Mouse (Mus musculus) adipocyte (in vitro differentiated cells): ENCODE measurements around the gene Wdr61.
A peak's percentile ranks its signal among the peaks of the same experiment; 100 is the strongest.
"Not testable (repeated sequence)": the region's sequence is repeated elsewhere in the genome, so short reads cannot be mapped to it uniquely, and the experiment has no call there.

Source experiments
- DNase-seq: peaks from one replicate; pipeline ENCODE4 v3.0.0-alpha.2; 2016; ENCODE audit warnings: low spot score

Gene Wdr61

DNA sequence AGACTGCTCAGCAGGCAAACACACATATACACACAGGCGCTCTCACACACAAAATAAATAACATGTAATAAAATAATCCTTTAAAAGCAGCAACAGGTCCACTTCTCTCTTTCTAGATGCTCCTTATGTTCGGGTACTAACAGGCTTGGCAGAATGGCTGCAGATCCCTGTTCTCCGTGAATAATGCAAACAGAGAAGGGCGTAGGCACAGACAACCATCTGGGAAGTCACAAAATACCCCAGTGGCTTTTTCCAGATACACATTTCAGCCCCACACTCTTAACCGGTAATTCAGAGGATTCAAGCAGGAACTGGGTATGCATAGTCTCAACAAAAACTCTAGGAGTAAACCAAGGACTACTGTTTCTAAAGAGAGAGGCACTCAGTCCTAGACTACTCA lies 8.0 kb downstream of the Wdr61 start:
- no peak for DNase-seq

DNA sequence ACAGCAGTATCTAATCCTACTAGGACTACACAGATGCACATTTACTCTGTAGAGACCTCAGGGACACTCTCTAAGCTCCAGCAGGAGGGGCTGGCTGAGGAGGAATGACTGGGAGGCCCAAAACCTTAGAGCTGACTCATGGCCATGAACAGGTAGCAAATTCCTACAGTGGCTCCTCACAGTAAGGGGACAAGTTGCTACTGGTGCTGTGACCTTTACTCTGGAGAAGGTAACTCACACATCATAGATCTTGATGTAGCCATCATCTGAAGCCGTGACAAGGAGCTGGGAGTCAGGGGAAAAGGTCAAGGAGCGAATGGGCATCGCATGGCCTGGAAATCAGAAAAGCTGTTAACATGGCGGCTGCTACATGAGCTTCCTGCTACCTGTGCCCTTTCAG lies 11.7 kb downstream of the Wdr61 start:
- no peak for DNase-seq

DNA sequence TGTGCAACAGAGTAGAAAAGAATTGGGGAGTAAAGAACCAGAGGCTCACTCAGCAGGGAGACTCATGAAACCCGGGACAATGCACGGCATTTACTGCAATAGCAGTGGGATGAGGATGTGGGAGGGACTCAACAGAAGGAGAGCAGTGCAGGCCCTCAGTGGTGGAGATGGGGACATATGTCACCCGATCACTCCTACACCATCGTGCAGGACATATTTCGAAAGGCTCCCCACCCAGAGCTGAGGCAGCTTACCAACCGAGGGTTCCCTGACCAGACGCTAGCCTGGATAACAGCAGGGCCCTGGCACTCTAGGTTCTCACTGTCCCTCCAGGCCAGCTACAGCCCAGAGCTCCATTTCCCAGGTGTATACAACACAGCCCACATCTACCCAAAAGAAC lies 12.2 kb downstream of the Wdr61 start:
- DNase-seq: no peak

DNA sequence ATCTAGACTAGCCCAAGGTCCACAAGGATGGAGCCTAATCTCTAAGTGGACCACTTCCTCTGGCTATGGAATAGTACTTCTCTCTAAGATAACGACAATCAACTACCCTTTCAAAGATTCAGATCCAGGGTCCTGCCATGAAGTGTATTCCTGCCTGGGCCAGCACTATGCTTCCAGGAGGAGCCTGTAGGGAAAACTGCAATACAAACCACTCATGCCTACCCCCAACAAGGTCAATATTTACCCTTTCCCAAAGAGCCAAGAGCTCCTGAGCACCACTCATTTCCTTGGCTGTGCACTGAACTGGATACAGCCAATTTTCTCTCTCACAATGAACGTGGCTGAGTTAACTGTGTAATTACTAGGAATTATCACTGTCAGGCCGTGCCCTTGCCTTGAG lies 16.8 kb downstream of the Wdr61 start:
- no peak for DNase-seq

DNA sequence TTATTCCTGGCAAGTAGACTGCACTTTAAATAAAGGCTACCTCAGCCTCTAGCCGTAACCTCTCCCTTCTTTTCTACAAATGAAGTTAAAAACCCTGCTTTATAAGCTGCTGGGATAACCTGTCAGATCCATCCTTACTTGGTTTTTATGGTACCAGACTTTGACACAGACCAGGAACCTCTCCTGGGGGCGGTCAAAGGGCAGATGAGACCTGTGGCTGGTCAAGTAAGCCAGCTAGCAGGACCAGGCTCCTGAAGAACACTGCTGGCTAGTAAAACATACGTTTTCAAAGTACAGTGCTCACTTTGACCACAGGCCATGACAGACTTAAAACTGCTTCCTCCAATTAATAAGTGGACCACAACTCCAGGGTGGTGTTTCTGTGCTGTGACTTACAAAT lies 18.5 kb downstream of the Wdr61 start:
- no peak for DNase-seq

DNA sequence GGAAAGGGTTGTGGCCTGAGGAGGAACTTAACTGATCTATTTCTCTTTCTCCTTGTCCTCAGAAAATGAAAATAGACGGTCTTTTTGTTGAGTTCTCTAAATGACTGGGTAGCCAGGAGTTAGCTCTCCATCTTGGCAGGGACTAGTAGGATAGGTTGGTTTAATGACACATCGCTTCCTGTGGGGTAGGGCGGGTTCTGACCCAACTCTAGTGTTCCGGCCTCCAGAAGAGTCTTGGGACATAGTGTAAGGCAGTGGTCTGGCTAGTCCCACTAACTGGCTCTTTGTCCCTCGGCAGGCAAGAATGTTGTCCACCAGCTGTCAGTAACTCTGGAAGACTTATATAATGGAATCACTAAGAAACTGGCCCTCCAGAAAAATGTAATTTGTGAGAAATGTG lies 26.2 kb downstream of the Wdr61 start:
- no peak for DNase-seq

DNA sequence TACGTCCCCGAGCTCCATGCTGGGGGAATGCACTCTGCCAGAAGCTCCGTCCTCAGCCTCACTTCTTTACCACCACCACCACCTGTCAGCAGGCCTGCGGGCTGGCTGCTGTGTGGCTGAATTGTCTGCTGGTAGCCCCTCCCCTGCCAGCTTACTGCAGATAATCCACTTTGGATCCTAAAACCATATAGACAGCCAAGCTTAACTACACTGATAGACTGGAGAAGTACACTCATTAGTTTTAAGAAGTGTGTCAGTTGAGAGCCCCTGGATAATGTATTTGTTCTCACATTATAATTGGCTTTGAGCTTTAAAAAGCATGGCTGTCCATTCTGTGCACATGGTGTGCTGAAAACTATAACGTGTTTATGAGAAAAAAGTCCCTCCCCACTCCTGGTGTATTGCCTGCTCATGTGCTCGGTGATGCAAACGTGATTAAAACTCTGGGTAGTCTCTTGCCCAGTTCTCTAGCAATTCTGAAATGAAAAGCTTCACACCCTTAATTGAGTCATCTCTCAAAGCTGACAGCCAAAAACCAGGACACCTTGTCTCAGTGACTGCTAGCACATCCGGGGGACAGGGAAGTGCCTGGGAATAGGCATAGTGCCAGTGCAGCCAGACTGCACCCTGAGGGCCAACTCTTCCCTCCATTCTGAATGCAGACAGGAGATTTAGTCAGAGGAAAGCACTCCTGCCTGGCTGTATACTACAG lies 26.9 kb downstream of the Wdr61 start:
- DNase-seq: peak; percentile 40

DNA sequence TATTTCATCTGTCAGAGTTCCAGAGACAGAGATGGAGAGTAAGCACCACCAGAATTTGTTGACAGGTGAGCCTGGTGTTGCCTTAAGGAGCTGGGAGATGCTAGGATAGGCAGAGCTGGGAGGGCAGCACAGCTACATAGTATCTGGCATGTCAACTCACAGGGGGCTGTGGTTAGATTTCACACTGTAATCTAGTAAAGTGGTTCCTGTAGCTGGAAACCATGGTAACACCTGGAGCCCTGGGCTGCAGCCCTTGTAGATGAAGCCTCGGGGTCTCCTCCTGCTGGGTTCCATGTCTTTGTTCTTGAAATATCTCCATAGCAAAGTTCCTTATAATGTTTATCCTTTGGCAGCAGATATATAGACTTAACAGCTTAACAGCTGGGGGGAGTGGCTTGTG lies 28.8 kb downstream of the Wdr61 start:
- DNase-seq: no peak

DNA sequence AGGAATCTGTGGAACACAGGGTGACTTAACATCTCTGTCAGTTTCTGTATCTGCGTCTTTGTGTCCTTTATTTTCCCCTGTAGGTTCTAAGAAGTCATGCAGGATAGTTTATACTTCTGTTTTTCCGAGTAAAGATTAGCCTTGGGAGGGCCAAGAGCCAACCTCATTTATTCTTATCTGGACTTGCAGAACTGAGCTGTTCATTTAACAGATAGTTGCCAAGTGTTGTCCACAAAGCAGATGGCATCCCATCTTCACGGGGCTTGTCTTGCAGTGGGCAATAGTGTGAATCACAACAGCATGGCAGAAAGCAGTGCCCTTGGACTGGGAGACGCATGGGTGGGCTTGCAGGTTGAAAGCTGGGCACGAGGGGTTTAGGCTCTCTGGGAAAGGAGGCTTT lies 30.0 kb downstream of the Wdr61 start:
- no peak for DNase-seq

DNA sequence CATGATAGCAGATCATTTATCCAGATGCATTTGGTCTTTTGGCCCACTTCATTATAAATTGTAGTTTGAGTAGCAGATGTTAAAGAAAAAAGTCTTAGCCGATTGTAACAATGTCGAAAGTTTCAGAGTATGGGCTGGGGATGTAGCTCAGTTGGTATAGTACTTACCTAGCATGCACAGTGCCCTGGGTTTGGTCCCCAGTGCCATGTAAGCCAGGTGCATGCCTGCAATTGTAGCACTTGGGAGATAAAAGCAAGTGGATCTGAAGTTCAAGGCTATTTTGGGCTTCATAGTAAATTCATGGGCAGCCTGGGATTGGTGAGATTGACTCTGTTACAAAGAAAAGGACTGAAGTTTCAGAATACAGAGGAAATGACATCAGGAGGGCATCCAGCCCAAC lies 31.7 kb downstream of the Wdr61 start:
- no peak for DNase-seq

DNA sequence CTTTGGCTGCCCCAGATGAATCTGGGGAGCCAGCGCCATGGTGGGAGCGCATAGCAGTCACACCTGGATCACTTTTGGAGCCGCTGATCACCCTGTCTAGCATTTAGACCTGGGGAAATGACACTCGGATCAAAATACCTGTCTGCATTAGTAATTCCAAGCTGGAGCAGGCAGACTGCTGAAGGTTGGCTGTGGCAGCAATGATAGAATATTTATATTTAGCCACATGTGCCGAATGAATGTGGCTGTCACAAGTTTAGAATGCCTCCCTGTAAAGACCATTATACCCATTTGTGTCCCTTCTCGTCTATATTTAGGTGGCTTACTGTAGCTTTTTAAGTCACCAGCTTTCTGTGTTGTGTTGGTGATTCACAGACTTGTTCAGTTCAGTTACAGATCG lies 33.6 kb downstream of the Wdr61 start:
- no peak for DNase-seq

DNA sequence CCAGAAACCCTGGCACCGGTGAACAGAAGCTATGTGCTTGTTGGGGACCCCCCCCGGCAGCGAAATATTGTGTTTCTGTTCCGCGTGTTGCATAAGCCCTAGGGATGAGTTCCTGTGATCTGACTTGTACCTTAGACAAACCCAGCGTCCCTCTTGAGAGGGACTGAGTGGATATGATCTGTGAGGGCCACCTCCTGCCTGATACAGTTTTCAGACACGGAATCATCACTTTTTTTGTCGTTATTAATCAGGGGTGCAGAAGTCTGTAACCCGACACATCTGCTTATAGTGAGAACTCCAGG lies 34.2 kb downstream of the Wdr61 start:
- peak; percentile 10 for DNase-seq

DNA sequence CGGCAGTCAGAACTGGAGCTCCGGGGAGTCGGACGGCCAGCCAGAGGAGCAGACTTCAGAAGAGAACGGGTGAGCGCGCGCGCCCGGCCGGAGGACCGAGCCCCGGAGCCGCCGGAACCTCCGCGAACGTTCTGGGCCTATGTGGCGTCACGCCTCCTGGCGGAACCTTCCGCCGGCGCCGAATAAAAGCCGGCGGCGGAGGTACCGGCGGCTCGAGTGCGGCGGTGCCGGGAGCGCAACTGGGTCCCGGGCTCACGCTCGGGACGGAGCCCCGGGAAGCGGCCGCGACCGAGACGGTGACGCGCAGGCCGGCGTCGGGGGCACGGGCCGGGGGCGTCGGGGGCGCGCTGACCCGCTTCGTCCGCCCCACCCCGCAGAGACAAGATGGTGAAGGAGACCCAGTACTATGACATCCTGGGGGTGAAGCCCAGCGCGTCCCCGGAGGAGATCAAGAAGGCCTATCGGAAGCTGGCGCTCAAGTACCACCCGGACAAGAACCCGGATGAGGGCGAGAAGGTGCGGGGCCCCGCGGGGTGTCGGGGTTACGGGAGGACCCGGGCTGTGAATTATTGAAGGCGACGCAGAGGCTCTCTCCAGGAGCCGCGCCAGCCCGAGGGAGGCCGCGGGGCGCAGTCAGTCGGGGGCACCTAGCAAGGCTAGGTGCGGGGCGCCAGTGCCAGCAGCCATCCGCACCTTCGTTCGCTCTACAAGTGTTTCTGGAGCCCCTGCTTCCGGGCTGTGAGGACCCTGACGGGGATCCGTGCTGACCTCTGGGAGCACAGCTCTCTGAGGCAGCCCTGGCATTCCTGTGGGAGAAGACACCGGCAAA lies 34.8 kb downstream of the Wdr61 start:
- peak; percentile 34 for DNase-seq

DNA sequence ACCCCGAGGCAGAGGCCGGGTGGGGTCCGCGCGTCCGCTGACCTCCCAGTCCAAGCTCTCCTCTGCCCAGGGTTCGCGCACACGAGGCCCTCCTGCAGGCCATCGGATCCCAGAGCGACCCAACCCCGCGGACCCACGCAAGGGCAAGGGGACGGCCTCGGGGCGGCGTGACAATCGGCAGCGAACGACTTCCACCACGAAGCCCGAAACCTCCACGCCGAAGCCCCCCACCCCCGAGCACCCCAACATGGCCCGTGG lies 35.3 kb downstream of the Wdr61 start:
- no peak for DNase-seq

DNA sequence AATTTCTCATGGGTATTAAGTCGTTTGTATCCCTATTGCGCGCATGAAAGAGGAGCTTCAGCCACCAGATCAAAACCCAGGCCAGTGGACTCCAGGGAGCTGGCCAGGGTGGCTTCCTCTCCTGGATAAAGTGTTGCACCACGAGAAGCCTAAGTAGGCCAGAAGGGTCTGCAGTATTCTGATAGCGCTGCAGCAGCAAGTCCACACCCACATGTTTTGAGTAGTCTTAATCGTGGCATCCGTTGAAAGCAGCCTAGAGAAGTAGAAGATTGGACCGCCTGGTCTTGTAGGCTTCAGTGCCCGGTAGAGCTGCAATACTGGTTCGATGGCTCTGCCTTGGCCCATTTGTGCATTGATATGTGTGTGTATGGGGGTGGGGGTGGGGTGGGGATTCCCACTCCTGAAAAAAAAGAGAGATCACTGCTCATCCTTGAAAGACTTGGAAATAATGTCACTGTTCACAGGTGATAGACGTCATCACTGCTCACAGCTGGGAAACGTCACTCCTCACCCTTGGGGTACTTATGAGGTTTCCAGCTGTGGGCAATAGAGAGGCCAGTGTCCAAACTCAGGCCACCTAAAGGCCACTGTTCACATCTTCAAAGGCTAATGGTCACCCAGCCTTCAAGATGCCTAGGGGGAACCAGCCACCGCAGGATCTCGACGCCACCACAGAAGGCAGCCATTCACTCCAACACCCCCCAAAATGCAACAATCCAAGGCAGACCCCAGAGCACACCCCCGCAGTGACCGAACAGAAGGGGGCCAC lies 35.8 kb downstream of the Wdr61 start, which contains the start of gene Dnaja4:
Dnaja4 (plus strand) TSS at position 556 of the 769 bp plus-strand sequence.
- DNase-seq: no peak

DNA sequence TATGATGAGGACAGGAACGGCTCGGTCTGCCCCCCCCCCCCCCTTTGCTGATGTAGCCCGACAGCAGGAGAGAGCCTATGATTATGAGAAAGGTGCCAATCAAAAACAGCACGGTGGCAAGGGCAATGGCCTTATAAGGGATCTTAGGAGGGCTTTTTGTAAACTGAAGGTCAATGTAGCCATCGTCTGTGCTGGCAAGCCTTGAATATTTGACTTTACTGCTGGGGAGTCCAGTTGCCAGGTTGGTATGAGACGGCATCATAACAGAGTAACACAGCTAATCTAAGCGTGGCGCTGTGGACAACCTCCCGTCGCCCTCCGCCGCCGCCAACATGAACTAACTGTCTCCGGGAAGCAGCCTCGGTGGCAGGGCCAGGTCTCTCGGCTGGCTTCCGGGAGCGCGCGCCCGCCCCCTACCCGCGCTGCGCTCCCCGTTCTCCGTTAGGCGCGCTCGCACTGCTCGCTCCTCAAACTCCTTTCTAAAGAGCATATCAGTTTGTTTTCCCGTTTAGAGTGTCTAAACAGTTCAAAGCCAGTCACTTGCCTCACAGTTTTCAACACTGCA lies 43.0 kb downstream of the Wdr61 start:
- DNase-seq: not testable (repeated sequence)

DNA sequence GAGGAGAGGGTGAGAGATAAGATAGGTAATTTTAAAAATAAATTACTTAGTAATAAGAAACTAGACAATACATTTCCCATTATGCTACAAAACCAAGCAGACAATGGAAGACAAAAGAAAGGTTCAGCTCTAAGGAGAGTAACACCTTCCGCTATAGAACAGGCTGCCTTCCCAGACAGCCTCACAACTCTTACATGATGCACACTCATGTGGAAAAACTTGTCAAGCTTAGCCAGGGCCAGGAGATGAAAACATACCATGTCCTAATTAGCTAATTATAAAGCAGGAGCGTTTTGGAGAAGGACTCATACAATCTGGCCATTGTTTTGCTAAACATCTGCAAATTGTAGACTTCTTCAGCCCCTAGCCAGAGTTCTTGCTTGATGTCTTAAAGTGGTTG lies 43.6 kb downstream of the Wdr61 start:
- DNase-seq: not testable (repeated sequence)

DNA sequence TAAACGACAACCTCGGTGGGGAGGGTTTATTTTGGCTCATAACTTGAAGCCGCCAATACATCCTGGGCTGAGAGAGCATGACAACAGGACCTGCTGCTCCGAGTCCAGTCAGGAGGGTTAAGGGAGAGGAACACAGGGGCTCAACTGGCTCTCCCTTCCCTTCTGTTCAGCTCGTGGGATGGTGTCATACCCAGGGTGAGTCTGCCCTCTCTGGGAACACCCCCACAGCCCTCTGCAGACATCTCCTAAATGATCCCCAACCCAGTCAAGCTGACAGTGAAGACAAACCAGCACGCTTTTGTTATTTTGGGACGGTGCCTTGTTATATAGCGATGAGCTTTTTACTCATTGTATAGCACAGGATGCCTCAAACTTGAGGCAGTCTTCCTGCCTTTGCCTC lies 44.9 kb downstream of the Wdr61 start:
- DNase-seq: no peak

DNA sequence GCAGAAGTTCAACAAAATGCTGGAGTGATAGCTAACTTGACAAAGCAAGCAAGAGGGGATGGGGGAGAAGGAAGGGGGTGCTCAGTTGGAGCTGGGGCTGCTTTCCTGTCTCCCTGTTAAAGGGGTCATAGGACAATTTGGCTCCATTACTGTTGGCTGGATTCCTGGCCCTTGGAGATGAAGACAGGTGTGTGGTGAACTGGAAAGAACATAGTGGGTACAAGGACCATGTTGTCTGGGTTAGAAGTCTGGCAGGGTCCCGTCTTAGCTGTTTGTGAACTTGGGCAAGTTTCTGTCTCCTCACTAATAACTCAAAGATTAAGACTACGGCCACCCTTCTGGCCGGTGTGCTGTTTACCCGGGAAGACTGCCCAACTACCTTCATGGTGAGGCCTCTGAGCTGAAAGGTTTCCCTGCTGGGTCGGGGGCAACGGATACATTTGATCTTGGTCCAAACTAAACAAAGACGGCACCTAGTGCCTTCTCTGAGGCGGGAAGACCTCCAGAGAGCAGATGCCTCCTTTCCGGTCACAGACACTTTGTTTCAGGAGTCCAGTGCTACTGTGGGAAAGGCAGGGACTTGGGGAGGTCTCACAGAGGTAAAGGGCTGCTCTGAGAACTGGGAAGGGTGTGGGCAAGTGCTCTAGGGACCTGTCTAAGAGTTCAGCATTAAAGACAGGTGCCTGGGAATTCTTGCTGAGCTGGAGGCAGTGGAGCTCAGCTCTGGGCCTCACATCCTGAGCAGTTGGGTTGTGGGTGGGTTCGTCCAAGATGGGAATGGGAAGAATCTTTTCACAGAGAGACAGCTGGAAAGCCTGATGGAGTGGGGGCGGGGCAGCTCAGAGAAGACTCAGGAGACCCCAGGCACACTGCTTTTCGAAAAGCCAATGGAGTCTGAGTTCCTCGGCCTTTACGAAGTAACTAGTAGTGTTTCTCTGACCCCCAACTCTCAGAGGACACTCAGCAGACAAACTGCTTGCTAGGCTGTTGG lies 46.8 kb downstream of the Wdr61 start:
- DNase-seq: no peak

DNA sequence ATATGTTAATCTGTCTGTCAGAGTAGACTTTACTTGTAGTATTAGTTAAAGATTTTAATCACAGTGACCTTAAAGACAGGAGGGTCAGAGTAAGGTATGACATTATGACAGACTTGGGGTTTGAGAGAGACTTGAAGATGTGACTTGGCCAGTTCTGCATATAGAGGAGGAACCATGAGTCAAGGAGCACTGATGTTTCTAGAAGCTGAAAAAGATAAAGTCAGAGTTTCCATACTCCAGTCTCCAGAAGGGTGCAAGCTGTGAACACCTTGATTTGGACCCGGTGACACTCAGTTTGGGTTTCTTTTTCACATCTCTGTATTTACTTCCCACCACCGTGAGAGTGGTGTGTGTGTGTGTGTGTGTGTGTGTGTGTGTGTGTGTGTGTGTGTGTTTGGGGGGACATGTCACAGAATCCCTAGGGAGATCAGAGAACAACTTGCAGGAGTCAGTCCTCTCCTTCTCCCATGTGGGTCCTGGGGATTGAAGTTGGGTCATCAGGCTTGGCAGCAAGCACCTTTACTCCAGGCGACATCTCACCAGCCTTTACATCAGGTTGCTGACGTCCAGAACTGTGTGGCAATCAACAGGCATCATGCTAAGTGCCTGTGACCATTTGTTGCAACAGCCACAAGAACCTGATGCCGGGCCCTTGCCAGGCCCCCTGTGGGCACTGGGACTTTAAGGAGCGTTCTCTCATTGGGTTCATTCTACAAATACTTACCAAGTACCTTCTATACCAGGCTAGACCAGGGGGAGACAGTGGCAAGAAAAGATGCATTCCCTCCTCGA lies 50.3 kb downstream of the Wdr61 start:
- no peak for DNase-seq

DNA sequence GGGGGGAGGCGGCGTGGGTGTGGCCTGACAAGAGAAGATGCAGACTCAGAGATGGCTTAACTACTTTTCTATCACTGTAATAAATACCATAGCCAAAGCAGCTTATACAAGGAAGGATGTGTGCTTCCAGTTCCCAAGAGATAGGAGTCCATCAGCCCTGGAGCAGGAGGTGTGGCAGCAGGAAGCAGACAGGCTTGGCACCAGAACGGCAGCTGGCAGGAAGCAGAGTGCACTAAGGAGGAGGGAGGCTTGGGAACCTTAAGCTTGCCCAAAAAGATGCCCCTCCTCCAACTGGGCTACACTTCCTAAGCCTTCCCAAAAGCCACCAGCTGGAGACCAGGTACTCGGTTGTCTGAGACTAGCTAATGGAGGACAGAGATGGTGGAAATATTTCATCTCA lies 51.5 kb downstream of the Wdr61 start:
- DNase-seq: peak; percentile 53
